8 mouse cellular contexts compared by ENCODE assay signal in the genomic region with DNA sequence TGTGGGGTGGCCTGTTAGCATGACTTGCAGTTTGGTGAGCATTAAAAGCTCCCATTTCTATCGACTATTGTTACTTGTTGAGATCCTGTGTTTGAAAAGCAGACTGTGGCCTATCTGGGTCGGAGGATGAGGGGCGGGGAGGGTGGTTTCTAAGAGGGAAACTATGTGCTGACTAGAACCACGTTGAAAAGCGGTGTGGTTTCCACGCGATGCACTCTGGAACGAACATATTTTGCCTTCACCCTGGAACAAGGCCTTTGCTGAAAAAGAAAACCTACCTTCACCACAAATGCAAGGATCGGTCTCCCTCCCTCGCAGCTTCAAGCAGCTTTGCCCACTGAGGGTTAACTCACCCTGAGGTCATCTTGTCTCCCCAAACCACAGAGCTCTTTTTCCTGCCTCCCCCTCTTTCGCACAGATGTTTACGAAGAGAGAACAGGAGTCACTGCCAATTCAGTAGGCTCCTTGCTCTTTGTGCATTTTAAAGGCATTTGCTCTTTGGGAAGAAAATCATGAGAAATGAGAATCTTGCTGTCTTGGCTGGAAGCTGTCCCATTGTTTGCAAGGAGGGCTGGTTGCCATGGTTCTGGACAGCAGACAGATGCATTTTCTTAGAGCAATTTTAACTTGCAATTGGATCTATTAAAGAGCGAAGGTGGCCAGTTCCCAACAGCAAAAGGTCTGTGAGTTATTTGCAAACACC.
A peak's percentile ranks its signal among the peaks of the same experiment; 100 is the strongest.
DNase-seq lines count a peak whose midpoint lies in the region; ATAC-seq lines count a peak whose summit lies in the region.

No protein-coding gene starts in this region.

- no peaks in the 10 kb centered on the region for H3K27me3 ChIP-seq in kidney, embryonic 16.5 days (ENCODE audit: insufficient read depth, low read length)
- no peaks in the 10 kb centered on the region for H3K27me3 ChIP-seq in hindbrain, embryonic 10.5 days (ENCODE audit: insufficient read depth, poor library complexity, severe bottlenecking)

- no peaks in the 10 kb centered on the region for H3K36me3 ChIP-seq in kidney, embryonic 16.5 days (ENCODE audit: insufficient read depth, low read length)
- no peaks in the 10 kb centered on the region for H3K36me3 ChIP-seq in hindbrain, embryonic 10.5 days

- H3K4me1 ChIP-seq in kidney, embryonic 16.5 days (ENCODE audit: insufficient read depth, low read length) = no peaks in the 10 kb centered on the region
- peaks cover 36% of the 10 kb centered on the region for H3K4me1 ChIP-seq in hindbrain, embryonic 10.5 days (replicated peaks)

- H3K4me3 ChIP-seq in kidney, embryonic 16.5 days (ENCODE audit: low read length) = no peak overlapping the region
- H3K4me3 ChIP-seq in hindbrain, embryonic 10.5 days = no peak overlapping the region

- 59% methylated on average over 13 of the region's 13 CpGs for whole genome bisulfite sequencing in kidney, embryonic 16.5 days
- 57% methylated on average over 13 of the region's 13 CpGs for WGBS in hindbrain, embryonic 10.5 days

- H3K9me3 ChIP-seq in kidney, embryonic 16.5 days (ENCODE audit: low read length) = no peaks in the 10 kb centered on the region
- no peaks in the 10 kb centered on the region for H3K9me3 ChIP-seq in hindbrain, embryonic 10.5 days

- H3K9ac ChIP-seq in kidney, embryonic 16.5 days (replicated peaks; ENCODE audit: low read length) = no peak overlapping the region

- no peak for ATAC-seq in kidney, embryonic 16.5 days (ENCODE audit: low FRiP score, low TSS enrichment)
- ATAC-seq in megakaryocyte progenitor cell, adult 5-6 weeks (replicated peaks; ENCODE audit: poor library complexity) = peak; percentile 62

- H3K27ac ChIP-seq in kidney, embryonic 16.5 days (ENCODE audit: low read length) = no peak overlapping the region
- H3K27ac ChIP-seq in hindbrain, embryonic 10.5 days = peak overlapping the region; percentile 64

- DNase-seq in kidney, postnatal 14 days = peak; percentile 21
- DNase-seq in brain, adult 2 months (ENCODE audit: low read depth, low spot score) = peak; percentile 74
- peak; percentile 19 for DNase-seq in hindbrain, embryonic 10.5 days (ENCODE audit: low spot score)
- DNase-seq in thymus, postnatal 4 days = peak; percentile 71
- no peak for DNase-seq in cerebellum, adult 11-12 months
- DNase-seq in spleen, postnatal 36 days (ENCODE audit: low spot score in 2 of 2) = no peak

- H3K4me2 ChIP-seq in kidney, embryonic 16.5 days (replicated peaks; ENCODE audit: low read depth, low read length) = no peak overlapping the region

Comparison
In these comparisons a context has a peak if more than half of its experiments do, and no peak if none do; other contexts are left out.
1. DNase-seq: peak in kidney, postnatal 14 days (single experiment), brain, adult 2 months (single experiment), hindbrain, embryonic 10.5 days (single experiment) and thymus, postnatal 4 days (single experiment); none in cerebellum, adult 11-12 months (single experiment) and spleen, postnatal 36 days (0 of 2).